Mouse (Mus musculus): ENCODE results near the gene Cd101.

The Cd101 gene

DNA sequence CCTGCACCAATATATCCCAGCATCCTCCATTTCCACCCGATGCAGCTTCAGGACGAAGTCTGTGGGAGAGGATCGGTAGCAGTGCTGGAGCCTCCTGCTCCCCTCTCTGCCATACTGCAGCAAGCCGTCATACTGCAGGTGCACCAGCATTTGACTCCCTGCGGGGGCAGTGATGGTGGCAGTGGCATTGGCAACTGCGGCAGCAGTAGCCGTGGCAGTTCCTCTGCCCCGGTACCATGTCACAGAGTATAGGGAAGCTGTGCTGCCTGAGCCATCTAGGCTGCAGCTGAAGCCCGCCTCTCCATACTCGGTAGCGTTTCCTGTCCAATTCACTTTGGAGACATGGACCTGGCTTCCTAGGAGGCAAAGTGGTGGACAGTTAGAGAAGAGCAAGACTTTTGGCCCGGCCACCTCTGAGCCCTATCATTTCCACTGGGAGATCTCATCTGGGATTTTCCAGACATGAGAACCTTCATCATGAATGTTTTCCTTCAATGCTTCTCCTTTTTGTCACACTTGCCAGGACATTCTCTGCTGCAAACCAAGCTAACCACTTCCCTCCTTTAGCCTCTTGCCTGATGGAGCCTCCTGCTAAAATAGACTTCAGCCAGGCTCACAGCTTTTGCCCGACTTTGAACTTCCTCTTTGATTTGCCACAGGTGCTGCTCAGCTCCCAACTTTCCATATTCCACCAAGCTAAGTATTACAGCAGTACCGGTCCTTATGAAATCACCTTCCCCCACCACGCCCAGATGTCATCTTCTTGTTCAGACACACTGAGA is 25.6 kb downstream of the Cd101 start:
- DNase-seq (ENCODE audit: low spot score in 2 of 2) = no peak

DNA sequence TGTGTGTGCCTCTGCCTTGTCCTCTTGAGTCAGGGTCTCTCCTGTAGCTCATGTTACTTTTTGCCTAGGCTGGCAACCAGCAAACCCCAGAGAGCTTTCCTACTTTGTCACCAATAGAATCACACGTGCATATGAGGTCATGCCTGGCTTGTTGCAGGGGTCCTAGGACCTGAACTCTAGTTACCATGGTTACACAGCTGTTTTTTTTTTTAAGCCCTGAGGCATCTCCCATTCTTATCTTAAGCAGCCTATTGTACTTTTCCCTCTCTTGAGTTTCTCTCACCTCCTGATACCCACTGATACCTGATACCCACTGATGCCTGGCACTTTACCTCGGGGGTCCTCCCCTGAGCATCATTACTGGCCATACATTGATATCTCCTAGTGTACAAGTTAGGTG is 29.6 kb downstream of the Cd101 start:
- DNase-seq (ENCODE audit: low spot score in 2 of 2) = no peak

DNA sequence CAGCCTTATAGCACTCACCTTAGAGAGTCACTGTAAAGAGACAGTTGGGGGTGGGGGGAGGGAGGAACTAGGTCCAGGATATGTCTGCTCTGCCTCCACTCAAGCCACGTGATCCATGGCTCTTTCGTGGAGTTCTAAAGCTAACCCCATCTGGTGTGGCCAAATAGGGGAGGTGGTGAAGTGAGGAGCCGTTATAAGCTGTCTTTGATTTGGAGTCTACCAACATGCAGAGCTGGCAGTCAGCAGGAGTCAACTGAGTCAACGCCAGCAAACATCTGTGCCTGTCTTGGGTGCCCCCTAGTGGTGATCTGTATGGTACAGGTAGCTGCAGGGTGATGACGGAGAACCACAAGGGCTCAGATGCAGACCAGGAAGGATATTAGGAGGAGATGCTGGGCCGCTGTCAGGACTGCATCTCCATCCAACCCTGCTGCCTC is 30.4 kb downstream of the Cd101 start:
- DNase-seq (ENCODE audit: low spot score in 2 of 2) = peak; percentile 67 to 71

DNA sequence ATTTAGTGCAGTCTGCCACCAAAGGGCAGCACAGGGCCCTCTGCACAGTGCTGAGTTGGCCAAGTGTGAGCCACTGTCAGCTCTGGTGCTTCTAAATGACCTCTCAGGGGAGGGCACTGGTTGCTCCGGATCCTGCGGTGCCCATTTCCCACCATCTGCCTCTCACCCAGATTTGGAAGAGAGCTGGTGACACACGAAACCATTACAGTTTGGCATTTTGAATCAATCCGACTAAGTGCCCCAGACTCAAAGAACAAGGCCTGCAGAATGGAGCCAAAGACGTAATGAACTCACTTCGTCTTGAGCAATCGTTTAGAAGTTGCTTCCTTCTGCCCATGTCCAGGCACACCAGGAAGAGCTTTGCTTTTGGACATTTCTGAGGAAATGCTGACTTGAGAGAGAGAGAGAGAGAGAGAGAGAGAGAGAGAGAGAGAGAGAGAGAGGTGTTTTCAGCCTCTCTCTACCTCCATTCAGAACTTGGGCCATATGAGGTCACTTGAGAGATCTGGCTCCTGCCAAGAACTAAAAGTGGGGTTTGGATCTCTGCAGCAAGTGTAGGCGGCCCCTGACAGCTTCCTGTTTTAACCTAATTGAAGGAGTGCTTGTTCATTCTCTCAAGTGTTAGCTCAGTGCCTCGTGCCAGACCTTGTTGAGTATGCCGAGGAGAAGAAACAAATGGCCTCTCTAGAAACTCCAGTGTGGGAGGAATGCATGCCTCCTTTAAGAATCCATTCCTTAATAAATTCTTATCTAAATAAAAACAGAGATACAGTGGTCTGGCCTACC is 31.4 kb downstream of the Cd101 start:
- DNase-seq (ENCODE audit: low spot score in 2 of 2) = no peak

DNA sequence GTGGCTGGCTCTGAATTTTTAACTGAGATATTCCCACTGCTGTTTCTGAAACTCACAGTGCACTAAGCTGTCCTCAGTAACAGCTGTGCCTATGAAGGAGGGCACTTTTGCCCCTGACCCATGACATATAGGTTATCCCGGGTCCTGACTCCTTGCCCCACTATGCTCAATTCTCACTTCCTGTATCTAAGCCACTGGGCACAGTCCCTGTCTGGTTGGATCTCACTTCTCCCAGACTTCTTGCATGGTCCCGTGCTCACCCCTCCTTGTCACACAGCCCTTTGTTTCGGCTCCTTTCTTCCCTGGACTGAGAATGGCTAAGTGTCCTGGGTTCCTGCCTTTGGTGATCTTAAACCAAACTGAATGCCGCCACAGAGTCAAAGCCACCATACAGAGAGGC is 35.1 kb downstream of the Cd101 start:
- DNase-seq (ENCODE audit: low spot score in 2 of 2) = no peak

DNA sequence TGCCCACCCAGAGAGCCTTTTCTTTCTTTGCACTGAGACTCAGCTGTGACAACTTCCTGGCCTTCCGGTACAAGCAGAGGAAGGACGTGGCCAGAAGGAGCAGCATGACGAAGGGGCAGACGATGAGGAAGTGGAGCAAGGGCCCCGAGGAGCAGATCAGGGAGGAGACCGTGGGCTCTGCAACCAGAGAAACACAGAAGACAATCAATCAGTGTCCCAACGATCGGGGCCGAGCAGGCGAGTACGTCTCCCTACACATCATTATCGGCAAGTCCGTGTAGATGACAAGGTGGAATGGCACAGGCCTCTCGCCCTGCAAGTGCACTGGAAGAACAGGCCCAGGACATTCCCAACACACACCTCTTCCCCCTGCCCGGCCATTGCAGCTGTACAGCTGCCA is 35.6 kb downstream of the Cd101 start:
- DNase-seq (ENCODE audit: low spot score in 2 of 2) = peak; percentile 35 to 52

DNA sequence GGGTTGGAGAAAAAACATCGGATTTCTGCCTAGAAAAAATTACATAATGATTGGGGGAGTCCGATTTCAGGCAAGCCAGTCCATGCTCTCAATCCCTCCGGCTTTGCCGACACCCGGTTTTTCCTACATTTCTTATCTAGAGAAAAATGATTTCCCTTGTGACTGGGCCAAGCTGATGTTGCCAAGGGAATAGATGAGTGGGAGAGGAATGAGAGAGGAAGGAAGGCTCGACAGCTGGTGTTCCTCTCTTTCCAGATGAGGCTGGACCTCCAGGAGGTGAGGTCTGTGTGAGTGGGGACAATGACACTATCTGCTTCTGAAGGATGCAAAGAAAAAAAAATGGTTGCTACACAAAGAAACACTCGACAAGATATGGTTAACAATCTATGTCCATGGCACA is 36.2 kb downstream of the Cd101 start:
- DNase-seq (ENCODE audit: low spot score in 2 of 2) = no peak

DNA sequence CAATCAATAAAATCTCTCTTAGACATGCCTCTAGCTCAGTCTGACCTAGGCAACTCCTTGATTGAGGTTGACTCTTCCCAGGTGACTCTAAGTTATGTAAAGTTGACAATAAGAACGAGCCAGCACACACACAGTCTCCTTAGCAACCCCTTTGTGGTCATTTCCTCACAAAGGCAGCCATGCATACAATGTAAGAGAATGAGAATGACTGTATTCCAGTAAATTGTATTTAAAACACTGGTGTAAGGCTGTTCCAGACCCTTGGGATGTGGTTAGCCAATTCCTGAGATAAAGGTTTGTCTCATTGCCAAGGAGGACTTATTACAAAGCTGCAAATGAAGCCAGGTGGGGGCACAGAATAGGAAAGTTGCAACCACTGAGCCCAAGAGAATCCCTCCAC is 39.1 kb downstream of the Cd101 start:
- no peak for DNase-seq (ENCODE audit: low spot score in 2 of 2)

DNA sequence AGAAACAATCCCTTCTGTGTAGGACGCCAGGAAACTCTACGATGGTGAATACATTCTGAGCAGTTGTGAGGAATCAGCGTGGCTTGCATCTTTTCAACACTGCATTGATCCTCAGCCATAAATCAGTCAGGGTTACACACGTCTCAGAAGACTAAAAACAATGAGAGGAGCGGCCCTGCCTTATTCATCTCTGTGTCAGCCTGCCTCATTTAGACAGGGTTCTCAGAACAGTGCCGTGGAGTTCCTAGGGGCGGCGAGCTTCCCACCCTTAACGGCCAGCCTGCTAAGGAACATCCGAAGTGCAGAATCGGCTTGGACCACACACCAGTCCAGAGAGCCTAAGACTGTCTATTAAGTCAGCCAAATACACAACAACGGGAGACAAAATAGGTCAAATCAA is 39.9 kb downstream of the Cd101 start:
- no peak for DNase-seq (ENCODE audit: low spot score in 2 of 2)

DNA sequence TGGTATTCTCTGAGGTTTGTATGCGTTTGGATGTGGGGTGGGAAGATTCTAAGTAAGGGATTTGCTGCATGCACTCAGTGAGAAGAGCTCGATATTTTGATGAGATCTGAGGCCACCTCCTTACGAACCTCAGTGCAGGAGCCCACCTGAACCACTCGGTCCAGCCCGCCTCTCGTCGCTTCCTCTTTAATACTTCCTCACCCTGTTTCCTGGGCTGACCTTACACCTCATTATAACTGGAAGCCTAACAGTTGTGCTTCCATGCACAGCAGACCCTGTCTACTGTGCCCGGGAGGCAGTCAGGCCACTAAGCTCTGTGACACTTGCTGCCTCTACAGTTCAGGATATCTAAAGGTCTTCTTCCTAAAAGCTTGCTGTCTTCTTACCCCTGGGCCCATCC is 50.1 kb downstream of the Cd101 start:
- peak; percentile 15 to 17 for DNase-seq (ENCODE audit: low spot score in 2 of 2)

DNA sequence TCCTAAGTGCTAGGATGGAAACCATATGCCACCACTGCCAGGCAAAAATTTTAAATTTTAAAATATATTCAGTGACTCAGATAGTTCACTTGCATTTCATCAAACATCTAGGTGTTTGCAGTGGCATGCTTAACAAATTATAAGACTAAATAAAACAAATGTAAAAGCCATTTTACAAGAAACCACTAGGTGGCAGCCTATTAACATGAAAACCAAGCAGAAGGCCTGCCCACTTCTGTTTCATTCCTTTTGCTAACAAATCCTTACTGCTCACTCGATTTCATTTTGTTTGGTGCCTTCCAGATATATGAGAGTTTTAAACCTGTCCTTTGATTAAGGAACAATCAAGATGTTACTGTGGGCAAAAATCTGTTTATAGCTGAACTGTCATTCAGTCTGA is 55.5 kb downstream of the Cd101 start:
- peak; percentile 24 to 48 for DNase-seq (ENCODE audit: low spot score in 2 of 2)

DNA sequence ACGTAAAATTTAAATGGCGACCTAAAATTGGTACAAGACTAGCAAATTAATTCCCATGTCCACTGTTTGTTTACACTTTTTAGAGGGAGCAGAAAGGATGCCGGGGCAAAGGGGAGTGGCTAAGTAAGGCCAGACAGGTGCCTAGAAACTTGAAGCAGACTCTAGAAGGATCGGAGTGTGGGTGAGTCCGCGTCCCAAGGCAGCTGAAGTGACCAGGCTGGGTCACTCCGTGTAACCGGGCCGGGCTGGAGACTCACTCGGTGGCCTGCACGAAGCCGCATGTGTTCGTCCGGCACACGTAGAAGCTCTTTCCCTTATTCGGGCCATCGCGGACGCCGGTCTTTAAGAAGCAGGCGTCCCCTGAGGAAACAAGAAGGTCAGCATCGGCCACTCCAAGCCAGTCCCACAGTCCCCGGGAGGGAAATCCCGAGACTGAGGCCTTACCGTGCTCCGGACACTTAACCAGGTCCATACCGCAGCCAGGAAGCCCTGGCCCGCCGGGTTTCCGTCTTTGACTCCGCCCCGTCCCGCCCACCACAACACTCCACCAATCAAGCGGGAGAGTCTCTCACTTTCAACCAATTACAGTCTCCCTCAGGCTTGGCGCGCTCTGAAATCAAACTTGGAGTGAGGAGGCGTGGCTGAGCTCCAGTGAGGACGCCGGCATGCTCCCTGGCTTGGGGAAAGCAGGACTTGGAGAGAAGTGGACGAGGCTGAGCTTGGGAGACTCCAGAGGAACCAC is 60.0 kb downstream of the Cd101 start, which contains the start of gene Ttf2:
TSS of gene Ttf2 (minus strand) at position 488 of the 742 bp plus-strand sequence.
- peak; percentile 87 to 93 for DNase-seq (ENCODE audit: low spot score in 2 of 2)

DNA sequence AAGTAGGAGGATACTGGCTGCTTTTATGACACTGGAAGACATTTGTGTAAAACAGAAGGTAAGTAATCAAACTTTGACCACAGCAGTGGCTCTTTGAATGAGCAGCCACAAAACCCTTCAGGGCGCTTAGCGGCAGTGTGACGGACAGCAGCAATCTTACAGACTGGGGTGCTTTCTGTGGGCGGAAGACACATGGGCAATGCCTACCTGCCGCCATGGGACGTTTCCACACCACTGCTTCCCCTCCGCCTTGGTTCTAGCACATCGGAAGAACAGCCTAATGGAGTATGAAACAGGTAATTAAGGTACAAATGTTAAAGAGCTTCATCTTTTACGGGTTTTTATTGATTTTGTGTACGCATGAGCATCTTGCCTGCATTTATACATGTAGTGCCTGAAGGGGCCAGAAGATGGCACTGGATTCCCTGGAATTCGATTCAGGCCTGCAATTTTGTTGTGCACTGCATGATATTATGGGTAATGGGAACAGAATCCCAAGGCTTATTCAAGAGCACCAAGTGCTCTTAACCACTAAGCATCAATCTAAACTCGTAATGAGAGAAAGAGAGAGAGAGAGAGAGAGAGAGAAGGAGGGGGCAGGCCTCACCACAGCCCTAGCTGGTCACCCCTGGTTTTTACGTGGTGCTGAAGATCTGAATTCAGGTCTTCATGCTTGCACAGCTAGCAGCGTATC is 65.4 kb downstream of the Cd101 start:
- no peak for DNase-seq (ENCODE audit: low spot score in 2 of 2)

DNA sequence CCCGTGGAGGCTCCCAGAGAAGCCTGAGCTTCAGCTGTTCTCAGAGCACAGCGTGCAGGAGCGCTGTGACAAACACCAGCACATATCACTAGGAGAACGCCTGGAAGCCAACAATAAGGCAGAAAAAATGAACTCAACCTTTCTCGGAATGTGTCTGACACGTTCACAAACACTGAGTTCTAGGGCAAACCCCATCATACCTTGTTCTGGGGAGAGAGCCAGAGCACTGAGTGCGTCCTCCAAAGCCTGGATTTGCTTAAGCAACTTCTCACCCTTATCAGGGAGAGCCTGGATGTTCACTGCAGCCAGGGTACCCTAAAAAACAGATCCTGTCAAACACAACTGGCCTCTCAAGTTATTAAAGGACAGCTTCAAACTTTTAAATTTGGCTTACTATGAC is 67.9 kb downstream of the Cd101 start:
- no peak for DNase-seq (ENCODE audit: low spot score in 2 of 2)

DNA sequence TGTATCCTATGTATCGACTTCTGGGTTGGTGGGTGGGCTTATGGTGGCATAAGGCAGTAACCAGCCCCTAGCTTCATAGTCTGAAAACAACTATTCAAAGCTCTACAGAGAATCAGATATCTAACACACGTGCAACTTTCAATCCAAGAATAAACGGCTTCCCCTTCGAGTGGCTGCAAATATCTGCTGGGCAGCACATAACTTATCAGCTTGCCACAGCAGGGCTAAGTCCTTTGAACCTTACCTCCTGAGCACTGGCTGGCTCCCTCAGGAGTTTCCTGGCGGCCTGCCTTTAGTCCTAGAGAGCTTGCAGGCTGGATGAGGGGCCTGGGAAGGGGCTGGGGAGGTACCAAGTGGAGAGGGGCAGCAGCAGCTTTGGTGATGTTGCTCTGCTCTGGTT is 68.3 kb downstream of the Cd101 start:
- no peak for DNase-seq (ENCODE audit: low spot score in 2 of 2)

DNA sequence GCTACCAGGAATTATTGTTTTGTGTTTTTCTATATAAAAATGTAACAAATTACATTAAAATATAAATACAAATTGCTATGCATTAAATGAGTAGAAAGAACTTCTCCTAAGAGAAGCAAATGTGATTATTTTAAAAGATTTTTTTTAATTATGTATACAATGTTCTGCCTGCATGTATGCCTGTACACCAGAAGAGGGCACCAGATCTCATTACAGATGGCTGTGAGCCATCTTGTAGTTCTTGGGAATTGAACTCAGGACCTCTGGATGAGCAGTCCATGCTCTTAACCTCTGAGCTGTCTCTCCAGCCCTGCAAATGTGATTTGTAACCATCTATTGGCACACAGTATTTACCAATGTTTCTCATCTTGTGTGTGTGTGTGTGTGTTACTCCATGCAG is 74.7 kb downstream of the Cd101 start:
- no peak for DNase-seq (ENCODE audit: low spot score in 2 of 2)

DNA sequence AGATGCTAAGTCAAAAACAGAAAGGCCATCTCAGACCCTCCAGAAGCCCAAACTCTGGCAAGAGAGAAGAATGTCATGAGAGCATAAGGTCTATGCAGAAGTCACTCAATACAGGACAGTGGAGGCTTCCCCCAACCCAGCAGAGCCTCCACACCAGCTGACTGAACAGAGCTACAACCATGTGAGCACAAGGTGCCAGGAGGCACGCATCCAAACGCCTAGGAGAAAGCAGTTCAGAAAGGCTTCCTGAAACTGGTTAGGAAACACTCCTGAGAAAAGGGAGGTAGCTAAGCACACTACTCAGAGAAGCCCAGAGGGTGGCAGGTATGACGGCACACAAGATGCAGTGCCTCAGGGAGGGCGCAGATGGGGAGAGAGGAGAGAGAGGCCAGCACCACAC is 77.8 kb downstream of the Cd101 start:
- DNase-seq (ENCODE audit: low spot score in 2 of 2) = no peak

DNA sequence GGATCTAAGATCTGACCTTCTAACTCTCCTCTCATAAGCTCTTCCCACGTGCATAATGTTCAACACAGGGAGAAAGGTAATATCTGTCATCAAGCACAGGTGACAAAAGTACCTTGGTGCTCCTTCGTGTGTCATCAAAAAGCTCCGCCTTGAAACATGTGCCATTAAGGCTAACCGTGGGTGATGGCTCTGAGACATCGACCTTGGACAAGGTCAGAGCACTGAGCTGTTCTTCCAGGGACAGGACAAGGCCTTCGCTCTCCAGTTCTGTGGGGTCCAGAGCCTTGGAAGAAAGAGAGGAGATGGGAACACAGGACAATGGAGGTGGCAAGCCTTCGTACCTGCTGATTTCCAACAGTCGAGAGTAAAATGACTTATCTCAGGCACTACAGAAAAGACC is 82.1 kb downstream of the Cd101 start:
- DNase-seq (ENCODE audit: low spot score in 2 of 2) = no peak
